Mouse (Mus musculus): ENCODE measurements around the gene Cic. TPM values are rescaled to one million over a fixed set of nuclear protein-coding genes. Genes with fewer than 3 reads are reported as not detected.

Cic gene
- polyA plus RNA-seq, 1 experiment from 2014 or later: 8.9 TPM

- Histone ChIP-seq H3K4me1 (replicated peaks) (peaks cover 38% of the 10 kb centered on the region), H3K27me3 (no peaks in the 10 kb centered on the region), H3K36me3 (replicated peaks) (peaks cover 76% of the 10 kb centered on the region), H3K4me2 (no peak overlapping the region), H3K4me3 (replicated peaks) (no peak overlapping the region), H3K9ac (no peak overlapping the region), H3K27ac (replicated peaks) (no peak overlapping the region), H3K9me3 (replicated peaks) (no peaks in the 10 kb centered on the region)
- ATAC-seq (ENCODE audit: insufficient read depth): no peak
- WGBS (ENCODE audit: insufficient replicate concordance): 81% methylated on average over 8 of the region's 8 CpGs
These were observed 19.5 kb downstream of the Cic start for GRCm38 (mm10) chr7:25286989-25287388.

GRCm38 (mm10) chr7:25288011-25288410 lies 20.5 kb downstream of the Cic start:
- no peak for ATAC-seq (ENCODE audit: insufficient read depth)
- H3K36me3 ChIP-seq (replicated peaks): peaks cover 86% of the 10 kb centered on the region
- peaks cover 32% of the 10 kb centered on the region for H3K4me1 ChIP-seq (replicated peaks)
- H3K27ac ChIP-seq (replicated peaks): no peak overlapping the region
- no peak overlapping the region for H3K4me3 ChIP-seq (replicated peaks)
- H3K4me2 ChIP-seq: no peak overlapping the region
- H3K27me3 ChIP-seq: no peaks in the 10 kb centered on the region
- 92% methylated on average over 12 of the region's 12 CpGs for WGBS (ENCODE audit: insufficient replicate concordance)
- no peaks in the 10 kb centered on the region for H3K9me3 ChIP-seq (replicated peaks)
- H3K9ac ChIP-seq: no peak overlapping the region

GRCm38 (mm10) chr7:25288721-25289120 lies 21.2 kb downstream of the Cic start:
- Histone ChIP-seq H3K4me2 (no peak overlapping the region), H3K4me1 (replicated peaks) (peaks cover 25% of the 10 kb centered on the region), H3K9me3 (replicated peaks) (no peaks in the 10 kb centered on the region), H3K27me3 (no peaks in the 10 kb centered on the region), H3K9ac (no peak overlapping the region), H3K27ac (replicated peaks) (no peak overlapping the region), H3K36me3 (replicated peaks) (peaks cover 93% of the 10 kb centered on the region), H3K4me3 (replicated peaks) (no peak overlapping the region)
- 85% methylated on average over 3 of the region's 3 CpGs for WGBS (ENCODE audit: insufficient replicate concordance)
- ATAC-seq (ENCODE audit: insufficient read depth): no peak

- Histone ChIP-seq H3K4me3 (replicated peaks) (no peak overlapping the region), H3K4me2 (no peak overlapping the region), H3K4me1 (replicated peaks) (peaks cover 13% of the 10 kb centered on the region; the same call in 1 of the 2 replicates), H3K9me3 (replicated peaks) (no peaks in the 10 kb centered on the region), H3K9ac (no peak overlapping the region), H3K36me3 (replicated peaks) (peaks cover 93% of the 10 kb centered on the region), H3K27ac (replicated peaks) (no peak overlapping the region), H3K27me3 (no peaks in the 10 kb centered on the region)
- WGBS (ENCODE audit: insufficient replicate concordance): 89% methylated on average over 3 of the region's 3 CpGs
- no peak for ATAC-seq (ENCODE audit: insufficient read depth)
These were observed 22.4 kb downstream of the Cic start for GRCm38 (mm10) chr7:25289925-25290324.

- ATAC-seq (ENCODE audit: insufficient read depth): 0 out of 2 replicates have a peak, but pooled peaks have one; percentile 6
- Histone ChIP-seq H3K9ac (no peak overlapping the region), H3K4me1 (replicated peaks) (peaks cover 10% of the 10 kb centered on the region; the same call in 1 of the 2 replicates)
These were observed 23.0 kb downstream of the Cic start for GRCm38 (mm10) chr7:25290463-25290862.

GRCm38 (mm10) chr7:25290911-25291310 lies 23.4 kb downstream of the Cic start:
- Histone ChIP-seq H3K4me3 (replicated peaks) (no peak overlapping the region), H3K9ac (no peak overlapping the region), H3K27ac (replicated peaks) (no peak overlapping the region), H3K4me1 (replicated peaks) (peaks cover 10% of the 10 kb centered on the region; the same call in 1 of the 2 replicates), H3K27me3 (no peaks in the 10 kb centered on the region), H3K36me3 (replicated peaks) (peaks cover 83% of the 10 kb centered on the region), H3K4me2 (no peak overlapping the region), H3K9me3 (replicated peaks) (no peaks in the 10 kb centered on the region)
- WGBS (ENCODE audit: insufficient replicate concordance): 76% methylated on average over 2 of the region's 2 CpGs
- 0 out of 2 replicates have a peak, but pooled peaks have one; percentile 5 for ATAC-seq (ENCODE audit: insufficient read depth)

More at GRCm38 (mm10) chr7:25290463-25290862, 23.0 kb downstream of the Cic start:
- H3K36me3 ChIP-seq (replicated peaks): peaks cover 88% of the 10 kb centered on the region
- WGBS (ENCODE audit: insufficient replicate concordance): 100% methylated on average over 1 of the region's 1 CpGs
- H3K4me2 ChIP-seq: no peak overlapping the region
- H3K9me3 ChIP-seq (replicated peaks): no peaks in the 10 kb centered on the region
- H3K4me3 ChIP-seq (replicated peaks): no peak overlapping the region
- no peaks in the 10 kb centered on the region for H3K27me3 ChIP-seq
- no peak overlapping the region for H3K27ac ChIP-seq (replicated peaks)

GRCm38 (mm10) chr7:25292107-25292506 lies 24.6 kb downstream of the Cic start:
- Histone ChIP-seq H3K4me2 (no peak overlapping the region), H3K36me3 (replicated peaks) (peaks cover 72% of the 10 kb centered on the region), H3K9ac (no peak overlapping the region), H3K9me3 (replicated peaks) (no peaks in the 10 kb centered on the region), H3K27ac (replicated peaks) (no peak overlapping the region), H3K4me1 (replicated peaks) (peaks cover 22% of the 10 kb centered on the region), H3K27me3 (no peaks in the 10 kb centered on the region), H3K4me3 (replicated peaks) (no peak overlapping the region)
- WGBS (ENCODE audit: insufficient replicate concordance): 72% methylated on average over 7 of the region's 7 CpGs
- ATAC-seq (ENCODE audit: insufficient read depth): no peak

- Histone ChIP-seq H3K4me2 (no peak overlapping the region), H3K27me3 (no peaks in the 10 kb centered on the region), H3K9me3 (replicated peaks) (no peaks in the 10 kb centered on the region), H3K4me1 (replicated peaks) (peaks cover 34% of the 10 kb centered on the region), H3K4me3 (replicated peaks) (no peak overlapping the region), H3K27ac (replicated peaks) (no peak overlapping the region), H3K36me3 (replicated peaks) (peaks cover 60% of the 10 kb centered on the region), H3K9ac (no peak overlapping the region)
- 78% methylated on average over 10 of the region's 10 CpGs for WGBS (ENCODE audit: insufficient replicate concordance)
- ATAC-seq (ENCODE audit: insufficient read depth): no peak
These were observed 25.8 kb downstream of the Cic start for GRCm38 (mm10) chr7:25293191-25293739.

GRCm38 (mm10) chr7:25294495-25294894 lies 27.0 kb downstream of the Cic start:
- no peak for ATAC-seq (ENCODE audit: insufficient read depth)
- Histone ChIP-seq H3K27me3 (no peaks in the 10 kb centered on the region), H3K4me2 (no peak overlapping the region), H3K36me3 (replicated peaks) (peaks cover 48% of the 10 kb centered on the region), H3K9ac (no peak overlapping the region), H3K4me3 (replicated peaks) (no peak overlapping the region), H3K4me1 (replicated peaks) (peaks cover 34% of the 10 kb centered on the region), H3K27ac (replicated peaks) (no peak overlapping the region), H3K9me3 (replicated peaks) (no peaks in the 10 kb centered on the region)
- WGBS (ENCODE audit: insufficient replicate concordance): 85% methylated on average over 4 of the region's 4 CpGs

- H3K9ac ChIP-seq: no peak overlapping the region
- 78% methylated on average over 12 of the region's 12 CpGs for WGBS (ENCODE audit: insufficient replicate concordance)
- H3K27me3 ChIP-seq: no peaks in the 10 kb centered on the region
- no peak overlapping the region for H3K4me3 ChIP-seq (replicated peaks)
- H3K36me3 ChIP-seq (replicated peaks): peaks cover 41% of the 10 kb centered on the region
- H3K4me2 ChIP-seq: no peak overlapping the region
- H3K9me3 ChIP-seq (replicated peaks): no peaks in the 10 kb centered on the region
- no peak overlapping the region for H3K27ac ChIP-seq (replicated peaks)
- H3K4me1 ChIP-seq (replicated peaks): peaks cover 34% of the 10 kb centered on the region
- no peak for ATAC-seq (ENCODE audit: insufficient read depth)
These were observed 27.6 kb downstream of the Cic start for GRCm38 (mm10) chr7:25294960-25295722.

- peak overlapping the region; percentile 64 for H3K9ac ChIP-seq
- H3K4me2 ChIP-seq: peak overlapping the region; percentile 98
- no peaks in the 10 kb centered on the region for H3K9me3 ChIP-seq (replicated peaks)
- H3K27me3 ChIP-seq: 0 out of 2 replicates have a peak, but pooled peaks cover 3% of the 10 kb centered on the region
- peak; percentile 19 for ATAC-seq (ENCODE audit: insufficient read depth)
- WGBS (ENCODE audit: insufficient replicate concordance): 2% methylated on average over 21 of the region's 21 CpGs
- H3K4me1 ChIP-seq (replicated peaks): peaks cover 30% of the 10 kb centered on the region
- H3K27ac ChIP-seq (replicated peaks): peak overlapping the region; percentile 79
- peaks cover 23% of the 10 kb centered on the region for H3K36me3 ChIP-seq (replicated peaks)
- peak overlapping the region; percentile 70 for H3K4me3 ChIP-seq (replicated peaks)
These were observed 29.5 kb downstream of the Cic start for GRCm38 (mm10) chr7:25296945-25297453.

Measured in liver, embryonic 15.5 days (tissue).